Mouse (Mus musculus) gonadal fat pad, adult 2 months (tissue): ENCODE measurements around the gene Lmod1. TPM values are rescaled to one million over a fixed set of nuclear protein-coding genes. Genes with fewer than 3 reads are reported as not detected.

Experiments
- DNase-seq: peaks from one replicate; pipeline ENCODE4 v3.0.0-alpha.2; 2012; ENCODE audit warnings: low read depth
- polyA plus RNA-seq: library from polyadenylated mRNA; depleted of rRNA; stranded (reverse); fragments of >200 nt; gene quantifications from 2 replicates; pipeline ENCODE4 v1.2.3, GENCODE M21; 2012; rRNA removed

Gene Lmod1
- polyA plus RNA-seq, 1 experiment, result 14.1 TPM

- no peak for DNase-seq
These were observed 87.5 kb downstream of the Lmod1 start for GRCm38 (mm10) chr1:135412130-135412529.

GRCm38 (mm10) chr1:135413996-135414395 lies 89.4 kb downstream of the Lmod1 start:
- DNase-seq, result no peak

Other genes with a start within 250 kb of the Lmod1 start
- 0.18 and 0.24 TPM in 2 replicates for gene Lgr6, start 219.5 kb upstream of the Lmod1 start, polyA plus RNA-seq
- 2.4 and 2.9 TPM in 2 replicates for gene Ptpn7, start 192.1 kb upstream of the Lmod1 start, polyA plus RNA-seq
- gene Arl8a, start 178.0 kb upstream of the Lmod1 start, polyA plus RNA-seq, result 64.5 and 86.7 TPM in 2 replicates
- gene Gpr37l1, start 157.1 kb upstream of the Lmod1 start, polyA plus RNA-seq, result 1.00 and 1.5 TPM in 2 replicates
- gene Elf3, start 66.2 kb upstream of the Lmod1 start, polyA plus RNA-seq, result 82.7 and 109 TPM in 2 replicates
- gene Rnpep, start 40.7 kb upstream of the Lmod1 start, polyA plus RNA-seq, result 50.6 and 70.7 TPM in 2 replicates
- 82.7 and 105 TPM in 2 replicates for gene Timm17a, start 11.0 kb upstream of the Lmod1 start, polyA plus RNA-seq
- gene Shisa4, start 50.4 kb downstream of the Lmod1 start, polyA plus RNA-seq, result 5.7 and 8.2 TPM in 2 replicates
- 89.2 and 130 TPM in 2 replicates for gene Ipo9, start 105.7 kb downstream of the Lmod1 start, polyA plus RNA-seq